ENCODE assay signal across 8 mouse cellular contexts in the genomic region with DNA sequence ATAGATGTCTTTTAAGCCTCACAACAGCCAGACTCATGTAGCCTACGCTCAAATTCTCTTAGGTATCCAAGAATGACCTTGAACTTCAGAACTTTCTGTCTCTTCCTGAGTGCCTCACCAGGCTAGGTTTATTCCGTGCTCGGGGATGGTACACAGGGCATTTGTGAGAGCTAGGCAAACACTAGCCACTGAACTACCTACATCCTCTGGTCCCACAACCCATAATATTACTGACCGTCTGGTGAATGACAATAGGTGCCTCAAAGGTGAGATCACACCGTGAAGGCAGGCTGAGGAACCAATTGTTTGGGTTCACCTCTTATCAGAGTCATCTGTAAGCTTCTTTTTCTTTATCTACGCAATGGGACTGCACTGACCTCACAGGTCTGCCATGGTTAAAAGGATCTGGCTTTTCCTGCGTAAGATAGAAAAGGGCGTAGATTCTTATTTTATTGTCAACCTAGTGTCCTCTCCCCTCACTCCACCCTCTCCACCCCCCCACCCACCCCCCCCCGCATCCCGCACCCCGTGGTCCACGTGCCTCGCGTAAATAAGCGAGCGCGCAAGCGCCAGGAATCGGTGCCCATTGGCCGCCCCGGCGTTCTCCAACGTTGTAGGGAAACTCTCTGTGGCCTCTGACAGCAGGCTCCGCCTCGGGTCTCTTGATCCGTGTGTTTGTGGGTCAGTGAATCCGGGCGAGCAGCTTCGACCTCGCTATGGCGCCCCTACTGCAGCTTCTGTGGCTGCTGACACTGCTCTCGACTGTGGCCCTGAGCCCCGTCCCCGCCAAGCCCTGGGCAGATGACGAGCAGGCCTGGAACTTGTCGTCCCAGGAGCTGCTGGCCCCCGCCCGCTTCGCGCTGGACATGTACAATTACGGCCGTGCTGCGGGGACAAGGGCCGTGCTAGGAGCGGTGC. TPM values are rescaled to one million over a fixed set of nuclear protein-coding genes. Genes with fewer than 3 reads are reported as not detected.
DNase-seq lines count a peak whose midpoint lies in the region; ATAC-seq and TF ChIP-seq lines count a peak whose summit lies in the region.

A gene (plus strand): TSS at position 579 of the 918 bp plus-strand sequence.

- no peaks in the 10 kb centered on the region for H3K9me3 ChIP-seq in hindbrain, postnatal 0 days (ENCODE audit: low read length)

- peak within 1 kb of the TSS; percentile 99 for H3K4me2 ChIP-seq in hindbrain, postnatal 0 days (ENCODE audit: low read depth, low read length)

- H3K4me1 ChIP-seq in hindbrain, postnatal 0 days (ENCODE audit: insufficient read depth, low read length), result no peaks in the 10 kb centered on the region

- ATAC-seq in hindbrain, postnatal 0 days, result peak; percentile 93

- peak within 1 kb of the TSS; percentile 60 for H3K27ac ChIP-seq in hindbrain, postnatal 0 days

- H3K9ac ChIP-seq in hindbrain, postnatal 0 days (replicated peaks; ENCODE audit: low read length), result peak within 1 kb of the TSS; percentile 76

- TF ChIP-seq CTCF in hindbrain, postnatal 0 days (IDR thresholded peaks at IDR 0.05; ENCODE audit: low read depth), result no peak; the same call in 1 of the 2 replicates

- H3K36me3 ChIP-seq in hindbrain, postnatal 0 days (ENCODE audit: insufficient read depth, low read length), result peaks cover 12% of the 10 kb centered on the region

- H3K27me3 ChIP-seq in hindbrain, postnatal 0 days (ENCODE audit: insufficient read depth, low read length), result no peaks in the 10 kb centered on the region

- intact Hi-C loops in gastrocnemius, postnatal 14 days (cut with DNase I; ENCODE audit: low total_unique reads), result no loop called here

- peak within 1 kb of the TSS; percentile 75 for H3K4me3 ChIP-seq in hindbrain, postnatal 0 days (ENCODE audit: low read length)

- peak; percentile 95 for DNase-seq in adrenal gland, postnatal 25 days
- DNase-seq in embryo, embryonic 11.5 days (ENCODE audit: low read depth, low spot score), result peak; percentile 57
- DNase-seq in gastrocnemius, postnatal 14 days, result peak; percentile 94
- DNase-seq in hindbrain, postnatal 0 days (ENCODE audit: low spot score), result peak; percentile 93
- DNase-seq in left cerebral cortex, adult 18-20 months (ENCODE audit: low spot score in 2 of 2), result peak; percentile 91
- peak; percentile 85 for DNase-seq in lung, postnatal 25 days (ENCODE audit: low spot score)
- DNase-seq in right cerebral cortex, adult 18-20 months, result peak; percentile 92
- DNase-seq in yolk sac, embryonic 10.5 days (ENCODE audit: low spot score), result peak; percentile 82

- WGBS in hindbrain, postnatal 0 days, result 4% methylated on average over 45 of the region's 45 CpGs

RNA-seq across cellular contexts. Expression of the gene that starts here (rescaled TPM):
- total RNA-seq in adrenal gland, postnatal 25 days (2021), result 361 and 398 TPM in 2 replicates
- 10 to 100 TPM; 29.5 to 38.2 TPM for total RNA-seq in gastrocnemius, postnatal 14 days (2021)
- total RNA-seq in hindbrain, postnatal 0 days (2014; rRNA removed), result 80.2 and 147 TPM in 2 replicates
- polyA plus RNA-seq in hindbrain, postnatal 0 days (2015; fragmentation: Nextera tagmentation; extraction: Ambion mirVana), result 98.2 and 106 TPM in 2 replicates
- total RNA-seq in left cerebral cortex, adult 18-20 months (2021), result 100 to 1,000 TPM in 1 of 2 experiments, 10 to 100 TPM in 1; 93.1 to 102 TPM

Comparison
In these comparisons a context has a peak if more than half of its experiments do, and no peak if none do; other contexts are left out.
1. Peak in every context shown above with its lines: DNase-seq, ATAC-seq, H3K4me3 ChIP-seq and H3K27ac ChIP-seq.